Mouse (Mus musculus) layer of hippocampus, adult 11-12 months (tissue): ENCODE data around the gene Fuca2.
A peak's percentile ranks its signal among the peaks of the same experiment; 100 is the strongest.
"Not testable (repeated sequence)": the region's sequence is repeated elsewhere in the genome, so short reads cannot be mapped to it uniquely, and the experiment has no call there.

Source experiments
- DNase-seq: peaks from one replicate; pipeline ENCODE4 v3.0.0; 2022; ENCODE audit warnings: low spot score

Fuca2 gene

DNA sequence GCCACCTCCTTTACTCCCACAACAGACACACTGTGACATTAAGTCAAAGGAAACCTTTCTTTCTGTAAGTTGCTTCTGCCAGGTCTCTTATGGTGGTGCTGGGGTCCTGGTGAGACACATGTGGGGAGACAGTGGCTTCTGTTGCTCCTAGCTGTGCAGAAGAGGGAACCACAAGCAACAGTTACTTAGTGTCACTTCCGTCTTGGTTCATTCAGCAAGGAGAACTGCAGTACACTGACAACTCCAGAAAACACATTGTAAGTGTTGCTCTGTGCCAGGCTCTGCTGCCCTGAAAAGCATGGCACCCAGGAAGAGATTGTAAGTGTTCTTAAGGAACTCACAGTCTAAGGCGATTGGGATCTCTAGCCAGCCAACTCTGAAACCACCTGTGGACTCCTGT is at the start of gene Fuca2:
Gene Fuca2, plus strand, starts transcription at position 210 of the 400 bp plus-strand sequence.
- no peak for DNase-seq

DNA sequence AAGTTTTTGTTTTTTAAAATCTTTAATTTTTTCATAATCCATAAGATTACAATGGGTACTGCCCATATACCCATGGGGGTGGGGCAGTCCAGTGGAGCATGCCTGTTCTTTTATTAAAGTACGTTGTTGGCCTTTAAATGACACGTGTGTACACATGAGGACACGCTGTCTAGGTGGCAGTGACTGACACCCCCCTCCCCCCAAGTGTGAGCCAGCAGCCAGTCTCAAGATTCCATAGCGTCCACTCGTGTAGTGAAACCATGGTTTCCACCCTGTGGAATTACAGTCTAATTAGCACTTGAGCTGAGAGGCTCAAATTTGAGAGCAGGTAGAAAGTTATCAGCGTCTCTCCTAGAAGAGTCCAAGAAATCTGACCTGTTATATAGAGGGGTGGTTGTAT is 47.7 kb upstream of the Fuca2 start:
- no peak for DNase-seq

DNA sequence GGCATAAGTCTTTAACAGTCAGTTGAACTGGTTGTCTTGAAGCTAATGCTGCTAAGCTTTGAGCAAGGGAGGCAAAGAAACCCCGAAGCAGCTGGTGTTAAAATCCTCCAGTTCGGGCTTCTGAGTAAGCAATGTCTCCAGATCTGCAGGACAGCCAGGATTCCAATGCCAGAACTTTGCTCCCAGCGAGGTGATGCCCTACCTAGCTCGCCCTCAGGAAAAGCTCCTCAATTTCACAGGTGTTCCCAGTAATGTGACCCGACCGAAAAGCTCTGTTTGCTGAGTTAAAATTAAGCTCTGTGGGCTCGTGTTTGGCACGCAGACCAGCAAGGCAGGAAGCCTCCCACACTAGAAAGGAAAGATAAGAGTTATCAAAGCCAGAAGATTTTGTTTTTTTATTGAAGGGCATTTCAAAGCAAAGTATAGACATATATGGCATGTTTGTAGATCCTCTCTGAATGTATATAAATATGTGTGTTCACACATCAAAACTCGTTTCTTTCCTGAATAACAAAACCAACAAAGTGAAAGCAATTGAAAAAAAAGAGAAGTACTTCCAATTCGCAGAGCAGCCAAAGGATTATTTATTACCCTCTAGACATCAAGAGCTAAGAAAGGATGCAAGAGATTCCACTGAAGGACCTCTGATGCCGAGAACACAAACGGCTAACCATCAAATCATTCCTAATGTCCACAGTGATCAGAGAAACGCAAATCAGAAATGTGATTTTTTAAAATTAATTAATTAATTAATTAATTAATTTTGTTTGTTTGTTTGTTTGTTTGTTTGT is 45.9 kb upstream of the Fuca2 start:
- no peak for DNase-seq

DNA sequence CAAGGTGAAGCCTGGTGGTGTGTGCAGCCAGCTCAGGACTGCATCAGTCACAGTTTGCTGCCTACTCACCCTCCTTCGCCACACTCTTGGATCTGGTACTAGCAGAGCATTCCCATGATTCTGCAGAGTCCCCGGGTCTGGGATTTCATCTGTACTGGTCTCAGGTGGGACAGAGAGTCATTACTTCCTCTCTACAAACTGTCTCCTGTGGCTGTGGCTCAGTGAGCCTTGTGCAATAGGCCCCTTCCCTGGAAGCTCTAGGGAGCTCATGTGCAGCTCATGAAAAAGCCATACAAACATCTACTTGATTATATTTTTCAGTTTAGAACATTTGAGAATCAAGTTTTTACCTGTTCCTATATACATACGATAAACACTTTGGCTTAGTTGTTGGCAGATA is 35.0 kb upstream of the Fuca2 start:
- not testable (repeated sequence) for DNase-seq

DNA sequence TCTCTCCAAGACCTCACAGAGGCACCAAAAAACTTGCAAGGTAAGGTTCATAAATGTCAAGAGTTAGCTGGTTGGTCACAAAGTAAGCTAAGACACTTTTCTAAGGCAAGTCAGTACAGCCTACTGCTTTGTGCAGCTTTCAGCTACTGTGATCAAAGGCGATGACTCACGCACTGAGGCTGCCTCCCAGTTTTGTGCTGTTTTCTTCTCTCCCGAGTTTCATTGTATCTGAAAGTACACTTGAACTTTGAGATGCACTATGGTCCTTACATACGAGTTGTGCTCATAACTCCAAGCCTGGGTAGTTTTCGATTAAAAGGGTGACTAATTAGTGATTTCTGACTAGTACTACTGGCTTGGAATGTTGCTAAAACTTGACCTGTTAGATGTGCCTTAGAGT is 32.4 kb upstream of the Fuca2 start:
- DNase-seq = no peak

GRCm38 (mm10) chr10:13468025-13468529 is 31.3 kb upstream of the Fuca2 start:
- not testable (repeated sequence) for DNase-seq

DNA sequence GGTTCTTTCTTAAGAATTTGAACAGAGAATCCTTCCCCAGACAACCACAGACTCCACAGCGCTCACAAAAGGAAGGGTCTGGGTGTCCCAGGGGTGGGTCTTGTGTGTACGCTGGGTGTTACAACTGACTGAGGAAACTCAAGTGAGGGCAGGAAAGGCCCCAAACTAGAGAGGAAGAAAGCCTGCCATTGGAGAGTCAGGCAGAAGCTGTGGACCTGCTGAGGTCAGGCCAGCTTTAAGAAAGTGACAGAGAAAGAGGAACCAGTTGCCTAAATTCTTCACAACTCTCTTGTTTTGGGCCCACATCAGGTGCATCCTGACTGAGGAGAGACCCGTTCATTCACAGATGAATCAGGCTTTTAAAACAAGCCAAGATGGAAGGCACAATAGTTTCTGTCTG is 29.1 kb upstream of the Fuca2 start:
- DNase-seq = no peak

GRCm38 (mm10) chr10:13473287-13473832 is 26.0 kb upstream of the Fuca2 start:
- no peak for DNase-seq

- DNase-seq = no peak
These were observed 25.3 kb upstream of the Fuca2 start, which contains the start of gene Phactr2 for GRCm38 (mm10) chr10:13473833-13474567. Phactr2 (minus strand) TSS chr10:13474412.

GRCm38 (mm10) chr10:13474568-13474955 is 24.8 kb upstream of the Fuca2 start:
- DNase-seq = no peak

- DNase-seq = no peak
These were observed 24.2 kb upstream of the Fuca2 start for GRCm38 (mm10) chr10:13475121-13475520.

DNA sequence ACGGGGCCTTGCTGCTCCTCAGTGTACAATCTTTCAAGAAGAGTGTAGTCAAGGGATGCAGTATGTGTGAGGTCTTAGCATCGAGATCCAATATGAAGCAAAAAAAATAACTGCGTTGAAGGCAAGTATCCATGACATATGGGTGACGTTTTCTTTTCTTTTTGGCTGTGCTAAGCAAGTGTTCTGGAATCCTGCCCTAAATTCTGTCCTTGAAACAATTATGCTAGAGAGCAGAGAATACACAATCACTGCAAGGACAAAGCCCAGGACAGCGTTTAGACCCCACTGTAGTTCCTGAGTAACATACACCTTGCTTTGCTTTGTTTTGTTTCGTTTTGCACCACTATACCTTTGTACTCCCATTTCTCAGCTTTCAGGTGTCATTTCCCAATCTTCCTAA is 20.0 kb upstream of the Fuca2 start:
- DNase-seq = no peak

GRCm38 (mm10) chr10:13485958-13486357 is 13.4 kb upstream of the Fuca2 start:
- DNase-seq = no peak

- DNase-seq = no peak
These were observed 9.7 kb upstream of the Fuca2 start for GRCm38 (mm10) chr10:13489671-13490070.

DNA sequence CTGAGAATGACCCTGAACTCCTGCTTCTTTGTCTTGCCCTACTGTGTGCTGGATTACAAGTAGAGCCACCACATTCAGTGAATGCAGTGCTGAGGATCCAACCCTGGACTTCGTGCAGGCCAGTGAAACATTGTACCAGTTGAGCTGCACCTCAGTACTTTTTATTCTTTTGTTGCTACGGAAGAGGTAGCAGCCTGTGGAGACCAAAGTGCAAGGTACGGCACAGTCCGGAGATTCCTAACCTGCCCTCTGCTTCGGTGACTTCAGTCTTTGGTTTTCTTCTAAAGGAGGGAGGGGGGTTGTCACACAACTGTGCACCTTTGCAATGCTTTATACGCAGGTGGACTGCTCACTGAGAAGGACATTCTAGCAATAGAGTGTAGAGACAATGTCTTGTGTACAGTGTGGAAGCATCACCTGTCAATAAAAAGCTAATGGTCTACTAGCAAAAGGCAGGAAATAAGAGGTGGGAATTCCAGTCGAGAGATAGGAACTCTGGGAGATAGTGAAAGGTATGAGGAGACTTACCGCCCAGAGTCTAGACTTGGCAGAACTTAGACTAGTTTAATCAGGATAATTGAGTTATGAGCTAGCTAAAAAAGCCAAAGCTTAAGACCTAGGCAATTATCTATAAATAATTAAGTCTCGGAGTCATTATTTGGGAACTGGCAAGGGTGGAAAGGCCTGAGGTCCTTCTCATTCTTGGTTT is 5.2 kb upstream of the Fuca2 start:
- no peak for DNase-seq

GRCm38 (mm10) chr10:13496315-13496714 is 3.0 kb upstream of the Fuca2 start:
- DNase-seq = no peak

DNA sequence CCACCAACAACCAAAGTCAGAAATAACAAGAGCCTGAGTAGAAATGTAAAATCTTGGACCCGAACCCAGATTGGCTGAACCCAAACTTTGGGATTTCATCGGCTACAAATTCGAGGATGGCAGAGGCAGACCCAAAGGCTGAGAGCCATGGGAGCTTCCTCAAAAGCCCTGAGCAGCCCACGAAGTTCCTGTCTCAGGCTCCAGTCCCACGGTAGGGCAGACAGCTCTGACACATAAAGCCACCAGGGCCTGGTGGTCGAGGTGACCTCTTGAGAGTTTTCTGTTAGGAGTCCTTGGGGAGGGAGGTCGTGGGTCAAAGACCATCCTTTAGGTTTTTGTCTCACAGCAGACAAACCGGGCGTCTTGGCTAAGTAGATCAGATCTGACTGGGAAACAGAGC is 1.1 kb downstream of the Fuca2 start:
- DNase-seq = no peak

GRCm38 (mm10) chr10:13500938-13501496 is 1.7 kb downstream of the Fuca2 start:
- peak; percentile 89 for DNase-seq

- DNase-seq = not testable (repeated sequence)
These were observed 2.2 kb downstream of the Fuca2 start for GRCm38 (mm10) chr10:13501533-13501932.

DNA sequence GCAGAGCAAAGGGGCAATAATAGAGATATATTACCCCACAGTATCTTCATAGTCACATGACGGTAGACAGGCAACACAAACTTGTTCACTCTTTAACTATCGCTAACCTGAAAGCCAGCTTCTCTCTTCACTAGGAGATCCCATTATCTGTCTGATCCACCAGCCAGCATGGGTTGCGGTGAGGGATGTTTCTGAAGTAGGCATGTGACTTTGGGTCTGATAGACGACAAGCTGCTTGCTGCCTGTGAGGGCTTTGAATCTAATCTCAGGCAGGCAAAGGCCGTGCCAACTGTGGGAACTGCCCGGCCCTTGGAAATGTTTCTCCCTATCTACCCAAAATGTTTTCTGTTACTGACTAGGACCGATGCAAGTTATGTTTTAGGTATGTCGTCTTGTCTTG is 3.0 kb downstream of the Fuca2 start:
- no peak for DNase-seq

DNA sequence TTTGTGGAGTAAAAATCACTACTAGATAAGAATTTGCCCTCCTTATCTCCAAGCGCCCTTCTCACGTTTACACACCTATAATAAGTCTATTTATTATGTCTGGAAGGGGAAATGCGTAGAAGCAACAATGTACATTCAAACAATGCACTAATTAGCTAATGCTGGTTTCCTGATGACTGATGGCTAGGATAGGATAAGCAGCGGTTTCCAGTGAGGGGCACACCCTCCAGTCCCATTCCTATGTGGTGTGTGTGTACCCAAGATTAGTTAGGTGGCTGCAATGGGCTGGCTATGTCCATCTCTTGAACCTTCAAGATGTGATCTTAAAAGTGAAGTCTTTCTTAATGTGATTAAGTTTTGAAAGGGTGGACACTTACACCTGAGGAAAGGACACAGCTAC is 22.5 kb downstream of the Fuca2 start:
- no peak for DNase-seq

DNA sequence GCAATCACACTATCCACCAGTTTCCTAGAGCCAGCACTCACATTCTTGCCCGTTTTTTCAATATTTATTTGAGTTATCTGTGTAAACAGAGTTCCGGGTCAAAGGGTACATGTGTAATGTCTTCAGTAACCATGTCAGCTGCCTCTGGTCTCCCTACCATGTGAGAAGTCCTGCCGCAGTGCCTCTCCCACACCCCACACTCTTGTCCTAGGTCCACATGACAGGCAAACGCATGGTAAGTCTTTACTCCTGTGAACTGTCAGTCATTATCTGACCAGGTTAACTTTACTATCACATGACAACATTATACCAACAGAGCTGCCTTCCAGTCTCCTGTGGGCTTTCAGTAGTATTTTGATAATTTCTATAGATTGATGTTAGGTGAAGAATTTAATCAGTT is 28.8 kb downstream of the Fuca2 start:
- no peak for DNase-seq
